Mouse (Mus musculus) gastrocnemius, postnatal 25 days (tissue): ENCODE data around the gene Smox. TPM values are rescaled to one million over a fixed set of nuclear protein-coding genes. Genes with fewer than 3 reads are reported as not detected.

Source experiments
- DNase-seq: peaks from one replicate; pipeline ENCODE4 v3.0.0; 2022
- total RNA-seq, 2 experiments: library from RNA; stranded (reverse); gene quantifications; 1 replicate in 1 of 2; 2 replicates in 1 of 2; pipeline ENCODE4 v1.2.3; 2021

Smox gene
- total RNA-seq, 2 experiments from 2014 or later: 63.0 to 69.6 TPM

DNA sequence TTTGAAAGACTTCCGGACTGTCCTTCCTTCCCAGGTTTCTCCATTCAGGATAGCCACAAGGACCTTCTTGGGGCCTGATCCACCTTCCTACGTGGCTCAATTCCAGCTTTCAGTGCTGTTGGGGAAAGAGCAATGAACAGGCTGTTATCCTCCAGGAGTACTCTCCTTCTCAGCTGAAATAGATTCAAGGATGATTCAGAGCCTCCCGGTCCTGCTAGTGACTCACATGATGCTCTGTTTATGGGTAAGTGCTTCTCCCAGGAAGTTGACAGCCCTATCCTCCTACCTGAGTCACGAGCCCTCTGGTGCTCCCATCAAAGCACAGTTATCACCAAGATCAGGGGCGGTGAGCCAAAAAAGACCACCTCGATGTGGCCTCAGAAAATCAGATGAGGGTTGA, 7.1 kb upstream of the Smox start:
- DNase-seq: no peak

DNA sequence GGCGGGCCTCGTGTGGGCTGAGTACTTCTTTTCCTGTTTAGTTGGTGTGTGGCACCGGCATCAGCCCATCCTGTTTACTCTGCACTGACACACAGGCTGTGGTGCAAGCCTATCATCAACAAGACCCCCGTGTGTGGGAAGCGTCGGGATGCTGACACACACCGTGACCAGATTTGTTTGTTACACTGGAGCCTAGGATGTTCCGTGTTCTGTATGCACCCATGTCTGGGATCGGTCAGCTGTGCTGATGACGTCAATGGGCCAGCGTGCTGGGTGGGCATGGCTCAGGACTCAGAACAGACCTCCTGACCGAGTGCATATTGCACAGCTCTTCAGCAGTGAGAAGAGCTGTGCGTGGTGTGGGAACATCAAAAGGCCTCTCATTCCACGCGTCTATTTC, 6.2 kb upstream of the Smox start:
- no peak for DNase-seq

DNA sequence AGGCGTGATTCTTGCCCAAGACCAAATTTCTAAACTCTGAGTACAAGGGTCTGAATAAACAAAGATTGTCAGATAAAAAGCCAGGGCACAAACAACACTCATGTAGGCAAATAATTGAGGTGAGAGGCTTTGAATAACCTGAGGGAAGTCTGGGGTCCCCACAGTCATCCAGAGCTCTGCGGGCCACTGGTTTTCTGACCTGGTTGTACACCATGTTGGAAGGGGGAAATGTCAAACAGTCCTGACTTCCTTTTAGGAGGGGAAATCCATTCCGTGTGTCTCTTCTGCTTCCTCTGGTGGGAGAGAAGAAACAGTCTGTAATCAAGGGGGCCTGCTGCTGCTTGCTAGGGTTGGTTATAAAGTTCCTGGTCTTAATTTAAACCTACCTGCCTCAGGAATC, 5.2 kb upstream of the Smox start:
- no peak for DNase-seq

DNA sequence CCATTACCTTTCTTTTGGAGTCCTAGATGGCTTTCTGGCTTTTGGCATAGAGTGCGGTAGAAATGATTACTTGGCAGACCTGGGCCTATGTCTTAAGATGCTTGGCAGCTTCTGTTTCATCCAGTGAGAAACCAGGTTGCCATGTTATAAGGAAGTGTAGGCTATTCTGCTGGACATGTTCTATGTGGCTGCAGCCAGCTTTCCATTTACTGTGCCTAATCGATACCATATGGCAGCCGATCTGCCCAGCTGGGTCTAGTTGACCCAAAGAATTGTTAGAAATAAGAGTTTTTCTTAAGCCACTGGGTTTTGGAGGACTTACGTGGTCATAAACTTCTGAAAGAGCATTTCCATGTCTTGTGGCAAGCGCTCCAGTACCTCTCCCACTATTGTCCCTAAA, 4.0 kb upstream of the Smox start:
- no peak for DNase-seq

DNA sequence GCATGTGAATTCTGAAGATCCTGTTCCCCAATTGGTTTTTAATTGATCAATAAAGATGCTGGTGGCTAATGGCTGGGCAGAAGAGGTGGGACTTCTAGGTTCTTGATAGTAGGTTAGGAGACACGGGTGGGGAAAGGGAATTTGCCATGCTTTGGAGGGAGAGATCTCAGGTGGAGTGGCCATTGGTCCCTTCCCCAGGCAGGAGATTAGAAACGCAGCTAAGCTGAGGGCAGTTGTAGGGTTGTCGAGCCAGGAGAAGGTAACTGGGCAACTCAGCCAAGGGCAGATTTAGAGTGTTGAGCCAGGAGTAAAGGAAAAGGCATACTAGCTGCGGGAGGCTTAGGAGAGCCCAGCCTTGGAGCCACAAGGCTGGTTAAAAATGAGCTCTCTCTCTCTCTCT, 3.0 kb upstream of the Smox start:
- DNase-seq: no peak

DNA sequence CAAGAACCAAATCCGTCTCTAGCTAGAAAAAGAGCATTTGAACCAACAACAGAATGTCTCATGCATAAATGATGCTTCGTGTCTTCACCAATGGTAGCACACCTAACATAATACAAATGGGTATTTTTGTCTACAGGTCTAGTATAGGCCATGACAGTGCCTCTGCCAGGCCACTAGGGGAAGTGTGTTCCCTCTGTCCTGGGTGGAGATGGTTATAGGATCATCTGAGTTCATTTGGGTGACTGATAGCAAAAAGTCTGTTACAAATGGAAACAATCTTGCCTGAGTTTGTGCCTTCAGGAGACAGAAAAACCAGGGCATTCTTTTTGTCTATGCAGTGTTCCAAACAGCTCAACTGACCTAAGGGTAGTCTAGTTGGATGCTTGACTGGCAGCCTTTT, 2.4 kb upstream of the Smox start:
- no peak for DNase-seq

DNA sequence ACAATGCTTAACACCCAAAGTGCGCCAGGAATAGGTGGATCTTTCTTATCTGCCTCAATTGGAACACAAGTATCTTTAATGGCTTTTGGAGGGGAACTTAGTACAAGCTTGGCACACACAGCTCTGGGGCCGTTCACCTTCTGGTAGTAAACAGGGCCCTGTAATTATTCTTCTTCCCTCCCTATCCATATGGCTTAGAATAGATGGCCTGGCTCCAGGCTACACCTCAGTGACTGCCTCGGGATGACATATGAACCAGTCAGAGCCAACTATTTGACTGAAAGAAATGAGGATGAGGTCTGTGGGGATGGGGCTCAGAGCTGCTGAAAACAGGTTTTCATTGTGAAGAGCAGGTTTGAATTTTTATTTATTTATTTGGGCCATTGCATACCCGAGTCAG, 1.7 kb upstream of the Smox start:
- DNase-seq: no peak

DNA sequence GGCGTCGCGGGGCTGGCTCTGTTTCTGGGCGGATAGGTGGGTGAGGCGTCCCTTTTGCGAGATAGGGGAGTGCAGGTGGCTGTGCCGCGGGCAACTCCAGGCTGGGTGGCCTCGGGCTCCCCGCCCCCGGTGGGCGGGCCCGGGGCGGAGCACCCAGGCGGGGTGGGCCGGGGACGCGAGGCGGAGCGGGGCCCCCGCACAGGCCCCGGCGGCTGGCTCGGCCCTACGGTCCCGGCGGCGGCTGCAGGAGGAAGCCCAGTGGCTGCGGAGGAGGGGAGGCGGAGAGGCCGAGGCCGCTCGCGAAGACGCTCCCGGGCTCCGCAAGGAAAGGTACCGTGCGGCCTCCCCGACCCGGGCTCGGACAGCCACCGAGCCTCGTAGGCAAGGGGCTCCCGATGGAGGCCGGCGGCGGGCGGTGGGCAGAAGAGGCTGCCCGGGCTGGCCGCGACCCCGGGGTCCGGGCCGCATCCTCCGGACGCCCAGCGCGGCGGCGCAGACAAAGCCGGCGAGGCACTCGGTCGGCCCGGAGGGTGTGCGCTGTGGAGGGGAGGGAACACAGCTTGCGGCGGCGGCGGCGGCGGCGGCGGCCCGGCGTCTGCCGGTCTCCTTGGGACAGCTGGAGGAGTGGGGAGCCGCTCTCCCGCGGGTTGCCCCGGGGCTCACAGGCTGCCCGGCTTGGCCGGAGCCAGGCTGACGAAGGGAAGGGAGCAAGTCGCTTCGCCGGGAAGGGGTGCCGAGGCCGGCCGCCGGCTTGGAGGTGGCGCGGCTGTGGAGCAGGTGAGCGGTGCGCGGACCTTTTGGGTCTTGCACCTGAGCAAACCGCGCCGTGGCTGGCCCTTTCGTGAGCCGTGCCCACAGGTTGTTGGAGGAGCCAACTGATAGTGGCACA, 655 bp downstream of the Smox start:
- peak; percentile 92 for DNase-seq

DNA sequence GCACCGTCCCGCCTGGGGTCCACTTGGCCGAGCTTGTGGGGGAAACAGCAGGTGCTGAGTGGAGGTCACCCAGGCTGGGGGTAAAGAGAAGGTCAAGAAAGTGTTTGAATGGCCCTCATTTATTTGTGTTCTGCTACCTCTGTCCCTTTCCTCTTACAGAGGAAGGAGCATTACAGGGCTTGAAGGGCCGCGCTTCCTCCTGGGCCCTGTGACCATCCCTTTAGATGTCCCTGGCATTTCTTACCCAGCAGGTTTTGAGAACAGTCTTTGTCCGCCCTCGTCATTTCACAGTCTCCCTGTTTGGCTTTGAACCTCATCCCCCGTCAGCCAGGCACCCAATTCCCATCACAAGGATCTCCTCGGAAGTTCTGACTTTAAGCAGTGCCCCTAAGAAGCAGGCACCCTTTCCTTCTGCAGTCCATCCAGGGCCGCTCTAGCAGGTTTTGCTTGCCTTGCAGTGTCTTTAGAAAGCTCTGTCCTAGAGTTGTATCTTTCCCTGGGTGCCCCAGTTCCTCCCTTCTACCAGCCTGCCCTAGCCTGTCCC, 1.4 kb downstream of the Smox start:
- no peak for DNase-seq

DNA sequence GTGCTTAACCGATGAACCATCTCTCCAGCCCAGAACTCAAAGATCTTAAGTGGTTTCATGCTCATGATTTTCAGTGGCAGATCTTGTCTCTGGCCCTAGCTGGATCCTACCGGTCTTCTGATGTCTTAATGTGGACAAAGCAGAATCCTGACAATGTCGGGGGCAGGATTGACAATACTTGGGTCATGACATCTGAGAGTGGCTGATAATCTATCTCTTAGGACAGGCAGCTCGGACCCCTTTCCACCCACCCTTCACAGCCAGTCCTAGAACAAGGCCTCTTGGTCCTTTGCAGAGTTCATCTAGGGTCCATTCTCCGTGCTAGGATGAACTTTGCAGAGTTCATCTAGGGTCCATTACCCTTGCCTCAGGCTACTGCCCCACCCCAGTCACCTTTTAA, 2.1 kb downstream of the Smox start:
- DNase-seq: no peak

DNA sequence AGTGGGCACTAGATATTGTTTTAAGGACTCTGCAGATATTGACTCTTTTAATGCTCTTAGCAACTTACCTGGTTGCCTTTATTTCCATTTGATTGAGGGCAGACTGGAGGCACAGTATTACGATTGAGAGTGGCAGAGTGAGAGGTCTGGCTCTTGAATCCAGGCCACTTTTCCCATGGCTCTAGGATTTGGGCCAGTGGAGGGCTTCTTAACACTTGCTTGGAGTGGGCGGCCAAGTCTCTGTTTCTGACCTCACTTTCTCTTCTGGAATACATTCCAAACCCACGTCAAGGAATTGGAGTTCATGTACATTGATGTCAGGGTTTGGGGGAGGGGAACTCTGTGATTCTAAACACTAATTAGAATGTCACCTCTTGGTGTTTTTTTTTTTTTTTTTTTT, 4.0 kb downstream of the Smox start:
- no peak for DNase-seq

DNA sequence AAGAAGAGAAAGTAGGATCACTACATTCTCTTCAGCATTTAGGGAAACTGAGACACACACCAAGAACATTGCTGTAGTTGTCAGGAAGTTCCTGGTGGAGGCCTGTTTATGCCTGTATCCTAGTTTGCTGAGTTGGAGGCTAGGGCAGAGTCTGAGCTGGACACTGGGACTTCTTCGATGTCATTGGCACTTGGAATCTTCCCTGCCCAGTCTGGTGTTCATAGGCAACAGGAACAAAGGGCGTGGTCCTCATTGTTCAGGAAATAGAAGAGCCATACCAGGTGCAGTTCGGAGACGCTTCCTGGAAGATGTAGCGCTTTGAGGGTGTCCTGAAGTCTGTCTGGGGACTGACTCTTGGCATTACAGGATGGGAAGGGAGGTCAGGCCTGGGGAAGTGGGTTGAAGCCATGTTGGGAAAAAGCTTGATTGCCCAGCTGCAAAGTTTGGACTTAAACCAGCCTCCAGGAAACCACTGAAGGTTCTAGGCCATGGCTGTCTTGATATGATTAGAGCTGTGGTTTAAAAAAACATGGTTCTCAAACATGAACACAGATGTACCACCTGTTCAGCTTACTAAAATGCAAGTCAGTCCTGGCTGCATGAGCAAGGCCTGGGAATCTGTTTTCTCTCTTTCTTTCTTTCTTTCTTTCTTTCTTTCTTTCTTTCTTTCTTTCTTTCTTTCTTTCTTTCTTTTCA, 5.0 kb downstream of the Smox start:
- no peak for DNase-seq

DNA sequence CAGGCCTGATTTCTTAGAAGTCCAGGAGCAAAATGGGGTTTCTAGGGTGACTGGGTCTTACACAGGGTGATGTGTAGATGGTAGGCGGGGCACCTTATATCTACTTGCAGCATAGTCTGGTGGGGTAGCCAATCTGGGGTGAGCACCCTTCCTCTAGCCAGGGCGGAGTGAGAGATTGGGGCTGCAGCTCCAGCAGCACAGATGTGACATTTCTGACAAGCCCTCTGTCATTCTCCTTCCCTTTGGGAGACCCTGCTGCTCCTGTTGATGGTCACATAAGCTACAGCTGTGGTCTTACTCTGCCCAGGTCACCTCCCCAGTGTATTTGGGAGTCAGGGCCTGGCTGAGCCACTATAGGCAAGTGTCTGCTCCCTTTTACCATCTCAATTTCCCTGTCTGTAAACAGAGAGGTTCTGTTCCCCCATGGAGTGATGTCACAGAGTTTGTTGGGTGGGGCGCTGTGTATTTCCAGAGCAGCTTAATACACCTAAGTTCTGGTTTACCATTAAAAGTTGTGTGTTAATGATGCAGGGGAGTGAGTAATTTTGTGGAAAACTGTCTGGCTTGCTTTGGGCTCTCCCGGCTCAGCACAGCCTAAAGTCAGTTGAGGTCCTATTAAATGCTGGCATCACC, 6.0 kb downstream of the Smox start:
- no peak for DNase-seq

DNA sequence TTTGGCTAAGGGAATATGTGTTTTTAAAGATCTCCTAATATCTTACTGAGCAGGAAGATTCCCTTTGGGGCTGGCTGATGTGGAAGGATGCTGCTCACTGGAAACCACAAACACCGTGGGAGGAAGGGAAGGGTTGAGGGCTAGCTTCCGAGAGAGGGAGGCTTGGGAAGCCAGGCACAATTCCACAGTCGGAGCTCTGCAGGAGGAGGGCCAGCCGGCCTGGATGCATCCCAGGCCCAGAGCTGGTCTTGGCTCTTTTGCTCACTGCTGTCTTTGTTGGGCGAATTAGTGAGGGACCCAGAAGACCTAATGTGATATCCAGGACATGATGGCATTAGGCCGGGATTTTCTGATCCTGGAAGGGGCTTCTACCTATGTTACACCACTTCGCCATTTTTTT, 6.9 kb downstream of the Smox start:
- DNase-seq: peak; percentile 73

DNA sequence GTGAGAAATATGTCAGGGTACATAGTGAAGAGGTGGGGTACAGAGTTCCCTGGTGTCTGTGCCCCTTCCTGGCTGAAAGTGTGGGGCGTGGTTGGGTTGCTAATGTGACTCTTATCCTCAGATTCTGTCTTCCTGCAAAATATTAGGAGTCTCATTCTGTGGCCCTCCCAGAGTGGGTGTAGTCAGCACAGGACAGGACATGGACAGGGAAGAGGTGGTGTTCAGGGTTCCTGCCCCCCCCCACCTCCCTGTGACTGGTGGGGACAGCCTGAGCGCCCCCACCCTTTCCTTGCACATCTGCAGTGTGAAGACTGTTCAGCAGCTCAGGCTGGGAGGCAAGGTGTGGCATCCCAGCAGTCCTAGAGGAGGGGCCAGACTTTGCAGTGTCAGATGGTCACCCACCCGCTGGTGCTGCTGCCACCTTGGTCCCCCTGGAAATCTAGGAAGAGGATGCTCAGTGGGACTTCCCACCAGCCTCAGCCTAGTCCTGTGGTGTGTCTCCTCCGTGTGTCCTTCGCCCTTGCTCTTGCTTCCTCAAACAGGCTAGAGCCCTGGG, 8.1 kb downstream of the Smox start:
- no peak for DNase-seq

DNA sequence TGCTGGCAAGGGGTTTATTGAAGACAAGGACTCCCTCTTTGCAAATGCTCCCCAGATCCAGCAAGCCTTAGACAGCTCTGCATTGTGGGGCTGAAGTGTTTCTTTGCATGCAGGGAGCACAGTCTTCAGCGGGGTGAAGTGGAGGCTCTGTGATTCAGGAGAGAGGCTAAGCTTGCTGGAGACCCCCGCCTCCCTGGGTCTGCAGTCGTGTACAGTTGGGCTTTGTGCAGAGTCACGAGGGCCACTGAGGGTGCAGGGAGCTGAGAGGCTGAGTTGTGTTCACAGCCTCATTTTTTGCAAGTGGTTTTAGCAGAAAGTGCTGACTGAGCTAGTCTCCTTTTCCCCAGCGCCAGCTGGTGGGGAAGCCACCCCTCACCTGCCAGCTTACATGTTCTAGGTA, 10.6 kb downstream of the Smox start:
- no peak for DNase-seq

DNA sequence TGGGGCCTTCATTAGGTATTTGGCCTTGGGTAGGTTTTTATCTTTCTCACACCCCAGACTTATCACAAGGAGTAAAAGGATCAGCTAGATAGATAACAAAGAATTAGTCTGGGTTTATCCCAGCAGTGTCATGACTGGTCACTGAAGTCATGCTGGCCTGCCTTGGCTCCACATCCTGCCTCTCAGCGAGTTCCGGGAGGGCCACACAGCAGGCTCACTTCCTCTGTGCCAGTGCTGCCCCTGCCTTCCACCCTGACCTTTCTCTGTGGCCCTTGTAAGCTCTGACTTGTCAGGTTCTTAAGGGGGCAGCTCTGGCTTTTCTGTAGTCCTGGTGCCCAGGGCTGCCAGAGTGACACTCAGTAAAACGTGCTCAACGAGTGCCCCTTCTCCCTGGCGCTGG, 11.3 kb downstream of the Smox start:
- no peak for DNase-seq

DNA sequence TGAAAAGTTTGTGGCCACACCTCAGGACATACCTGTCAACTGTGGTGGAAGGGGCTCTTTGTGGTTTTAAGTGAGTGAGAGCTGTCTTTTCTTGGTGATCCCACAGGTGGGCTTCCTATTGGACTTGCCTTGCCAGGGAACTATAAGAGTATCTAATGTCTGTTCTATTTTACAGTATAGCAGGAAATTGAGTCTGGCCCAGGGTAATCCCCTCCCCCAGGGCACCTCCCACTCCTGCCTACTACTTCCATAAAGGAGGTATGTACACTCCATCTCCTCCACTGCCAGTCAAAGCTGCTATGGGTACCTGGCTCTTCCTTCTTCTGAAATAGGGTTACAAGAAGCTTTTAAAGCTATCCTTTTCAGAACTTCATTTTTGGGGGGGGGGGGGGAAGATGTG, 14.1 kb downstream of the Smox start:
- DNase-seq: no peak

DNA sequence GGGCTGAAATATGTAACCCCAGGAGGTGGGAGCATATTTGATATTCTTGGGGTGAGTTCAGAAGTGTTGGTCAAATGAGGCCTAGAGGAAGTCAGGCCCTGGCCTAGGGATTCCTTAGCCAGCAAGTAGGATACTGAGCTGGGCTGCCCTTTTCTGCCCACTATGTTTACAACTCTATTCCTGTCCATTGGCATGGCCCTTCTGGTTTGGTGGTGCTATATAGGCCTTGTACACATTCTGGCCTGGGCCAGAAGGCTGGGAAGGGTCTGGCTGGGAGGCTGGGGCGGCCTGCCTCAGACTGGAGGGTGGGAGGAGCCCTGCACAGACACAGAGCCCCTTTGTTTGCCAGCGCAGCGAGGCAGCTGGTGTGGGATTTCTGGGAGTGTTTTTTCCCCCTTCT, 15.1 kb downstream of the Smox start:
- no peak for DNase-seq

DNA sequence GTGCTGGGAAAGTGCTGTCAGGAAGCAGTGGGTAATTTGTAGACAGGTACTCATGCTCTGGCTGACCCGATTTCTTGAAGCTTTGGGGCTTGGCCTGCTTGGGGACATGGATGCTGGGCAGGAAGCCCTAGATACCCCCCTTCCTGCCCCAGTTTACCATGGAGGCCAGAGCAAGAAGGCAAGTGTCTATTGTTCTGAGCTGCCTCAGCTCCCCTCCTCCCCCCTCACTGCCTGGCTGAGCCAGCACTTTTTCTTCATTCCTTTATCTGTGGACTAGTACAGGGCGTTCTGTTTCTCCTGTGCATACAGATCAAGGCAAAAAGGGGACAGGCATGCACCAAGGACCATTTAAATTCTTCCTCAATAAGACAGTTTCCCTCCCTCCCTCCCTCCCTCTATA, 17.2 kb downstream of the Smox start:
- no peak for DNase-seq

DNA sequence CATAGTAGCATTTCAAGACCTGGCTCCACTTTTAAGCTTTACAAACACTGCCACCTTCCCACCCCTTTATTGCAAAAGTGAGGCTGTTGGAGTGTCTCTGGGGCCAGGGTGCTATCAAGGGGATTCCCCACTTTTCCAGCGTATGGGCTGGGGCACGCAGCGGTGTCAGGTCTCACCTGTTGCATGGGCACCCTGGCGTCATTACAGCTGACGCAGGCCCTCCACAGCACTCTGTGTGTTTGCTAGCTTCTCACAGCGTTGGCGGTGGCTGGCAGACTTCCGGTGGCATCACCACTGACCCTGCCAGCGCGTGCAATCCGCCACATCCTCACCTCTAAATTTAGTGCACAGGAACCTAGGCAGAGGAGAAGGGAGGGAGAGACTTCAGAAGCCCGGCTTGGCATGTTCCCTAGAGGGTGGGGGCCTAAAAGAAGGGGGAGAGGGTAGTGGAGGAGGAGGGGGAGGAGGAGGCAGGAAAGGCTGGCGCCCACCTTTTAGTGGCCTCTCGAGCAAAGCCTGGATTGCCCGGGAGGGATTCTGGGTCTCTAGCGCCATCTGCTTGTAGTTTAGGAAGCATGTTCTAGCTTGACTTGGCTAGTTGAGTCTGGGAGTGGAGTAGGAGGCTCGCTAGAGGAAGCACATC, 18.5 kb downstream of the Smox start:
- peak; percentile 87 for DNase-seq

DNA sequence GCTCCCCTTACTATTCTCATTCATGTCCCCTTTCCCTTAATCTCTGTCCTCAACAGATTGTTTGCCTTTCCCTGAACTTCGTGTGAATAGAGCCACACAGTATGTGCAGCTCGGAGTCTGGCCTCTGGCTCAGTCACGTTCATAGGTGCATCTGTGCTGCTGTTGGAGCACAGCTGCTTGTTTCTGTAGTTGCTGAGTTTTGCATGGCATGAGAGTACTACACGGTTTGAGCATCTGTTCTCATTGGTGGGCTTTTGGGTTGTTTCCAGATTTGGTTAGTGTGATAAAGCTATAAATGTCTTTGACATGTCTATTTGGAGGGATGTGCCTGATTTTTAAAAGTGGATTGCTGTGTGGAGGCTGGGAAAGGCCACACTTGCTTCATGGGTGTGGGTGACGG, 19.2 kb downstream of the Smox start:
- DNase-seq: no peak
